ENCODE assay signal across 8 mouse cellular contexts in the genomic region with DNA sequence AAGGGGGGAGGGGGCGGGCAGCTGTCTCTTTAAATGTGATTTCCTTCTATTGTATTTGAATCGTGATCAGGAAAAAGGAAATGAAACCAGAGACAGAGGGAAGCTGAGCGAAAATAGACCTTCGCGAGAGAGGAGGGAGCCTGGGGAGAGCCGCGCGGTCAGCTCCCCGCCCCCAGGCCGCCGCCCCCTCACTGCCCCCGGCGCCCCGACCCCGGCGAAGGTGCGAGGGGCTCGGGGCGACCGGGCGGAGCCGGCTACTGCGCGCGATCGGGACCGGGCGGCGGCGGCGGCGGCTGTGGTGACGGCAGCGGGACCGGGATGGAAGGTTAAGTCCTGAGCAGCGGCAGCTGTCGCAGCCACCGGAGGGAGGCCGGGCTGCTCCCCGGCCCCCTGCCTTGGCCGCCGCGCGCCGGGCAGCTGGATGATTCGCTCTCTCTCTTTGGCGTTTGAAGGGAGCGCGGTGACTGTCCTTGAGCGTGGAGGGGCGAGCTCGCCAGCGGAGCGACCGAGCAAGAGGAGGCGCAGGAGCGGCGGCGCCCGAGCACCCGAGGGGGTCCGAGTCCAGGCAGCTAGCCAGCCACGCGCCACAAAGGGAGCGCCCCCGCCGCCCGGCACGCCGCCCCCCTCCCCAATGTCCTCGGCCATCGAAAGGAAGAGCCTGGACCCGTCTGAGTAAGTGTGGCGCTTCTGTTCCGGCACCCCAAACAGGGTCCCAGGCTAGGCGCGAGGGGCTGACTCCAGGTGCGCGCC. TPM values are rescaled to one million over a fixed set of nuclear protein-coding genes. Genes with fewer than 3 reads are reported as not detected.
DNase-seq lines count a peak whose midpoint lies in the region; ATAC-seq and TF ChIP-seq lines count a peak whose summit lies in the region.

No protein-coding gene starts in this region.

- H3K9me3 ChIP-seq in forebrain, postnatal 0 days (ENCODE audit: low read length): no peaks in the 10 kb centered on the region
- H3K9me3 ChIP-seq in hindbrain, embryonic 11.5 days (ENCODE audit: control insufficient read depth, low read length): no peaks in the 10 kb centered on the region

- no peak for DNase-seq in Patski (ENCODE audit: low read depth, low spot score)
- DNase-seq in cerebellum, adult 8-10 months: peak; percentile 23
- DNase-seq in forebrain, postnatal 0 days: peak; percentile 53
- peak; percentile 75 for DNase-seq in hindbrain, embryonic 11.5 days (ENCODE audit: low spot score)
- DNase-seq in left cerebral cortex, postnatal 10 days (ENCODE audit: extremely low spot score in 1 of 2, low spot score in 2 of 2): peak; percentile 13 to 74
- DNase-seq in right cerebral cortex, postnatal 14 days: peak; percentile 35

- H3K27me3 ChIP-seq in Patski: peaks cover 59% of the 10 kb centered on the region
- peaks cover 5% of the 10 kb centered on the region for H3K27me3 ChIP-seq in forebrain, postnatal 0 days (ENCODE audit: insufficient read depth, low read length)
- peaks cover 18% of the 10 kb centered on the region for H3K27me3 ChIP-seq in hindbrain, embryonic 11.5 days (ENCODE audit: control insufficient read depth, insufficient read depth, low read length)

- H3K4me3 ChIP-seq in forebrain, postnatal 0 days (ENCODE audit: low read depth, low read length): peak overlapping the region; percentile 80
- H3K4me3 ChIP-seq in hindbrain, embryonic 11.5 days (ENCODE audit: low read depth, low read length): peak overlapping the region; percentile 70

- CTCF ChIA-PET in Patski (lab: Charles Lee): interaction anchor here (0.8 to 4.5 kb wide), 2 partner anchors 12 to 98 kb away, joined by 3 to 18 read pairs; no protein-coding TSS in a partner anchor

- peak overlapping the region; percentile 70 for H3K9ac ChIP-seq in forebrain, postnatal 0 days
- H3K9ac ChIP-seq in hindbrain, embryonic 11.5 days (ENCODE audit: low read depth, low read length): peak overlapping the region; percentile 84

- 2% methylated on average over 71 of the region's 79 CpGs for WGBS in forebrain, postnatal 0 days
- WGBS in hindbrain, embryonic 11.5 days: 1% methylated on average over 26 of the region's 79 CpGs

- H3K36me3 ChIP-seq in forebrain, postnatal 0 days (ENCODE audit: insufficient read depth): no peaks in the 10 kb centered on the region
- no peaks in the 10 kb centered on the region for H3K36me3 ChIP-seq in hindbrain, embryonic 11.5 days (ENCODE audit: control insufficient read depth, insufficient read depth, low read length)

- peak overlapping the region; percentile 72 for H3K27ac ChIP-seq in forebrain, postnatal 0 days (ENCODE audit: low read depth, low read length)
- peak overlapping the region; percentile 74; the same call in 1 of the 2 replicates for H3K27ac ChIP-seq in hindbrain, embryonic 11.5 days (ENCODE audit: low read depth, low read length)

- POLR2A ChIA-PET in Patski (lab: Charles Lee): interaction anchor here (0.7 kb wide), 1 partner anchor 25 kb away, joined by 3 read pairs; no protein-coding TSS in a partner anchor

- peak; percentile 51 for ATAC-seq in Patski
- peak; percentile 56 for ATAC-seq in forebrain, postnatal 0 days
- ATAC-seq in hindbrain, embryonic 11.5 days (ENCODE audit: low FRiP score): peak; percentile 72
- ATAC-seq in megakaryocyte, adult 5-6 weeks (ENCODE audit: poor library complexity, severe bottlenecking): peak; percentile 31
- ATAC-seq in erythroid progenitor cell, adult 5-6 weeks (replicated peaks; ENCODE audit: low FRiP score, poor library complexity, severe bottlenecking): no peak

- intact Hi-C loops in left cerebral cortex, postnatal 10 days (cut with DNase I): loop anchor here (10.0 kb wide), 1 partner anchor 405 kb away; the partner anchor contains the start of gene Abtb2

- no peak for TF ChIP-seq CTCF in Patski (IDR thresholded peaks at IDR 0.05)
- TF ChIP-seq CTCF in forebrain, postnatal 0 days (IDR thresholded peaks at IDR 0.05; ENCODE audit: low read depth): no peak

- H3K4me2 ChIP-seq in forebrain, postnatal 0 days (ENCODE audit: low read depth): peak overlapping the region; percentile 94
- peak overlapping the region; percentile 96 for H3K4me2 ChIP-seq in hindbrain, embryonic 11.5 days (replicated peaks; ENCODE audit: low read depth, low read length)

- H3K4me1 ChIP-seq in forebrain, postnatal 0 days (ENCODE audit: insufficient read depth): 0 out of 2 replicates have a peak, but pooled peaks cover 6% of the 10 kb centered on the region
- 0 out of 2 replicates have a peak, but pooled peaks cover 4% of the 10 kb centered on the region for H3K4me1 ChIP-seq in hindbrain, embryonic 11.5 days (replicated peaks; ENCODE audit: control insufficient read depth, insufficient read depth, low read length)

- in situ Hi-C loops in Patski (cut with MboI; ENCODE audit: low pct_unique_long_range_greater_than_20kb): no loop called here

RNA-seq across cellular contexts. Expression of gene Lmo2, which starts 12.4 kb away (rescaled TPM):
- polyA plus RNA-seq in Patski (2021): 0.63 TPM
- total RNA-seq in forebrain, postnatal 0 days (2014; rRNA removed): 19.9 and 23.8 TPM in 2 replicates
- 26.9 and 27.8 TPM in 2 replicates for polyA plus RNA-seq in forebrain, postnatal 0 days (2015; fragmentation: Nextera tagmentation; extraction: Ambion mirVana)
- 21.3 and 23.9 TPM in 2 replicates for polyA plus RNA-seq in hindbrain, embryonic 11.5 days (2014; fragmentation: Nextera tagmentation; extraction: Ambion mirVana)
- total RNA-seq in left cerebral cortex, postnatal 10 days (2021): 10 to 100 TPM; 17.2 to 21.3 TPM
- total RNA-seq in megakaryocyte, adult 5-6 weeks (2015): 186 and 200 TPM in 2 replicates
- total RNA-seq in megakaryocyte, adult 5-6 weeks (2017): 92.3 and 100 TPM in 2 replicates
- 633 and 653 TPM in 2 replicates for total RNA-seq in erythroid progenitor cell, adult 5-6 weeks (2015; ENCODE audit: low replicate concordance)
- 362 and 409 TPM in 2 replicates for total RNA-seq in erythroid progenitor cell, adult 5-6 weeks (2017; ENCODE audit: low replicate concordance)

RNA-seq across cellular contexts. Expression of gene Fbxo3, which starts 57.3 kb away (rescaled TPM):
- 40.4 TPM for polyA plus RNA-seq in Patski (2021)
- total RNA-seq in forebrain, postnatal 0 days (2014; rRNA removed): 65.2 and 78.2 TPM in 2 replicates
- 41.6 and 54.9 TPM in 2 replicates for polyA plus RNA-seq in forebrain, postnatal 0 days (2015; fragmentation: Nextera tagmentation; extraction: Ambion mirVana)
- polyA plus RNA-seq in hindbrain, embryonic 11.5 days (2014; fragmentation: Nextera tagmentation; extraction: Ambion mirVana): 59.9 and 61.4 TPM in 2 replicates
- 10 to 100 TPM; 53.6 to 53.8 TPM for total RNA-seq in left cerebral cortex, postnatal 10 days (2021)
- 49.8 and 54.2 TPM in 2 replicates for total RNA-seq in megakaryocyte, adult 5-6 weeks (2015)
- 49.2 and 49.9 TPM in 2 replicates for total RNA-seq in megakaryocyte, adult 5-6 weeks (2017)
- total RNA-seq in erythroid progenitor cell, adult 5-6 weeks (2015; ENCODE audit: low replicate concordance): 84.3 and 95.2 TPM in 2 replicates
- 96.8 and 101 TPM in 2 replicates for total RNA-seq in erythroid progenitor cell, adult 5-6 weeks (2017; ENCODE audit: low replicate concordance)

RNA-seq across cellular contexts. Expression of gene 4931422A03Rik, which starts 57.9 kb away (rescaled TPM):
- 1.6 TPM for polyA plus RNA-seq in Patski (2021)
- total RNA-seq in forebrain, postnatal 0 days (2014; rRNA removed): not detected in 2 replicates
- polyA plus RNA-seq in forebrain, postnatal 0 days (2015; fragmentation: Nextera tagmentation; extraction: Ambion mirVana): 0.84 and 0.94 TPM in 2 replicates
- polyA plus RNA-seq in hindbrain, embryonic 11.5 days (2014; fragmentation: Nextera tagmentation; extraction: Ambion mirVana): 1.9 and 2.5 TPM in 2 replicates
- total RNA-seq in left cerebral cortex, postnatal 10 days (2021): not detected
- 0.27 TPM in 1 of 2 replicates, not detected in the other for total RNA-seq in megakaryocyte, adult 5-6 weeks (2015)
- not detected in 2 replicates for total RNA-seq in megakaryocyte, adult 5-6 weeks (2017)
- 5.8 TPM in 1 of 2 replicates, not detected in the other for total RNA-seq in erythroid progenitor cell, adult 5-6 weeks (2015; ENCODE audit: low replicate concordance)
- not detected in 2 replicates for total RNA-seq in erythroid progenitor cell, adult 5-6 weeks (2017; ENCODE audit: low replicate concordance)
